Mouse (Mus musculus) splenic B cell, adult 2 months (primary cell): ENCODE measurements around the gene Pabpc4.
"Not testable (repeated sequence)": the region's sequence is repeated elsewhere in the genome, so short reads cannot be mapped to it uniquely, and the experiment has no call there.

Source experiments
- DNase-seq: peaks from one replicate; pipeline ENCODE4 v3.0.0-alpha.2; 2011; ENCODE audit warnings: low read depth, low spot score
- H3K27me3 ChIP-seq: 2 replicates; pipeline ENCODE4 v1.6.1; 2012; ENCODE audit warnings: mild to moderate bottlenecking, low read length, moderate library complexity, mixed read lengths; ENCODE audit not compliant: control insufficient read depth, poor library complexity, insufficient read depth, severe bottlenecking
- H3K36me3 ChIP-seq: 2 replicates; pipeline ENCODE4 v1.6.1; 2012; ENCODE audit warnings: mild to moderate bottlenecking, low read length, moderate library complexity, mixed read lengths; ENCODE audit not compliant: control insufficient read depth, poor library complexity, insufficient read depth, severe bottlenecking

Pabpc4 gene

DNA sequence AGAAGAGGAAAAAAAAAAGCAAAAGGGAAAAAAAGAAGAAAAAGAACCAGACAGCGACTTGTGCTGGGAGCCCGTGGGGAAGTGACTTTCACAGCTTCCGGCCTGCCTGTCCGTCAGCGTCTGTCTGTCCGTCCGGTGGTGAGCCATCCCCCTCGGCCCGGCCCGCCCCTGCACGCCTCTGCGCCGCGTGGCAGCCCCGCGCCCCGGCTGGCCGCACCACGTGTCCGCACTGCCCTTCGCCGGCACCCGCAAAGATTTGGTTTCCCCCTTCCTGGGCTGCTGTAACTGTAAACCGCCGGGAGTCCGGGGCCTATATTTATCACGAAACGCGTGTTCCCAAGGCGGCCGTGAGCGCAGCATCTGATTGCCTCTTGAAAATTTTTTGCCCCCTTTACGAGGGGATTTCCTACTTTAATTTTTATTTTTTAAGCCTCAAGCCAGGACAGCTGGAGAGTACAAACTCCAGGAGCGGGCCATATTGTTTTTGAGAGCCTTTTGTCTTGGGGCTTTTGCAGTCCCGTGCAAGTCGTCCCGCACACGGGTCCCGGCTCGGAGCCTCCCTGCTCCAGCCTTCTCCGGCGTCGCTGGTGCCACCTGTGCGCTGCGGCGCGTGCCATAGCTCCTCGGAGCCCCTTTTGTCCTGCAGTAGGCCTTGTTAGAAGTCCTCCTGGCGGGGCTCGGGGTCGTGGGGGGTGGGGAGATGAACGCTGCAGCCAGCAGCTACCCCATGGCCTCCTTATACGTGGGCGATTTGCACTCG is 20.9 kb downstream of the Pabpc4 start:
- not testable (repeated sequence) for H3K36me3 ChIP-seq, H3K27me3 ChIP-seq
- peak; percentile 42 for DNase-seq

DNA sequence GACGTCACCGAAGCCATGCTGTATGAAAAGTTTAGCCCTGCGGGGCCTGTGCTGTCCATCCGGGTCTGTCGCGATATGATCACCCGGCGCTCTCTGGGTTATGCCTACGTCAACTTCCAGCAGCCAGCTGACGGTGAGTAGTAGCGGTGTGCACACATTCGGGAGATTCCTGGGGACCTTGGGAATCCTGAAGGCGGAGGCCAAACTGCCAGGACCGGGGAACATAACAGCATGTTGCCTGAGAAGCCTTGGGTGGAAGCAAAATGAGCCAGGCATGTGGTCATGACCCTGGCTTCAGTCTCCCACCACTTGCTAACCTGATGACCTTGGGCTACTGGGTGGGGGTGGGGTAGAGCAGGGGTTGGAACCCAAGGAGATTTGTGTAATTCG is 21.5 kb downstream of the Pabpc4 start:
- not testable (repeated sequence) for H3K36me3 ChIP-seq, DNase-seq, H3K27me3 ChIP-seq

DNA sequence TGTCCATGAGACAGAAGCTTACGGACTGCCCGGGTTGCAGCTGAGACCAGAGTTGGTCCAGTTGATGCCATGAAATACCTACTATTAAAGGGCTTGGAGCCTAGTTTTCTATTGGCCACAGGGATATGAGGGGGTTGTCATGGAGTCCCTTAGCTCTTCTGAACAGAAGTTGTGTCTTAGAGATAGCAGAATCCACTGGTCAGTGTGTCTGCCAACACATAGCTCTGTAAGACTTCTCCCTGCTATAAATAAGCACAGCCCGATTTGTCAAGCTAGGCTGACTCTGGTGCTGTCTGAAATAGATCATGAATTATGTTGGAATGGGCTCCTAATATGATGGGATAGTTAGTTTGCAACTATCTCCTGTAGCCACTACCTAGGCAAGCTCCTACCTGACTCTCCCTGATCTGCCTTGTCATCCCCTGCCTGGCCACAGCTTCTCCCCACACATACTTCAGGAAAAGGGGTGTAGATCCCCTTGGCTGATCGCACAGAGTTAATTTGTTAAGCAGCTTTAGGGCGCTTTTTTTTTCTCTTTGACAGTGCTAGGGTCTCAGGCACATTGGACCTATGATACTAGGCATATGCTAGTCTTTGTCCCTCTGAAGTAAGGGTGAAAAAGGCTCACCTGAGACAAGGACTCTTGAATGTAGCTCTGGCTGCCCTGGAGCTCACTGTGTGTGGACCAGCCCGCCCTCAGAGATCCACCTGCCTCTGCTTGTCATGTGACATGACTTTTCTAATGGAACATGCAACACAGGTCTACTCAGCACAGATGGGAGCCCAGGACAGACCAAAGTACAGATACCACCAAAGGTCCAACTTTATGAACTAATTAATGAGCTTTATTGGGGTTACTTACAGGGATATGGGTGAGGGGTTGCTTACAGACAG is 22.8 kb downstream of the Pabpc4 start:
- Histone ChIP-seq H3K36me3 (peaks cover 9% of the 10 kb centered on the region), H3K27me3 (no peaks in the 10 kb centered on the region)
- DNase-seq = no peak

DNA sequence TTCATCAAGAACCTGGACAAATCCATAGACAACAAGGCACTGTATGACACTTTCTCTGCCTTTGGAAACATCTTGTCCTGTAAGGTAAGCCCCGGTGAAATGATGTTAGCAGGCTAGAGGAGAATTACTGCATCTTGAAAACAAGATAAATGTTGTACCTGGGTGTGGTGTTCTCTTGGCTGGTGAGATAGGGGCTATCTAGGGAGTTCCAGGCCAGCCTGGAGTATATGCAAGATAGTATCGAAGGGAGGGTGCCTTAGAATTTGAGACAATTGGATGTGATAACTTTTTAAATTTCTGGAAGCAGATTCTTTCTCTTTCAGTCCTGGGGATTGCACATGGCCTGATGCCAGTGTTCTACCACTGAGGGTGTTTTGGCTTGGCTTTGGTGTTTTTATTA is 24.6 kb downstream of the Pabpc4 start:
- DNase-seq = no peak
- H3K36me3 ChIP-seq = peaks cover 17% of the 10 kb centered on the region
- no peaks in the 10 kb centered on the region for H3K27me3 ChIP-seq

DNA sequence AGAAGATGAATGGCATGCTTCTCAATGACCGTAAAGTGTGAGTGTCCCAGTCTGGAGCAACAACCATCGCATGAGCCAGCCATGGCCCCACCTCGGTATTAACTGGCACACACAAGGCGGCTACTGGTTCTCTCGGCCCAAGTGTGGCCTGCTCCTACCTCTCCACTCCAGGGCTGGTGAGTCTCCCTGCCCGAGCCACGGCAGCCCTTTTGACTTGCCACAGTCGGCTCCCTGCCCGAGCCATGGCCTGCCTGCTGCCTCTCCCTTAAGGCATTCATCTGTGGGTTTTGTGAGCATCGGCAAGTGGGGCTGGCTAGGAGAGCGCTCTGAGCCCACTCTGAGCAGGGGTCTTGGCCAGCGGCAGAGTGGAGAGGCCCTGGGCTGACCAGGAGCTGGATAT is 26.9 kb downstream of the Pabpc4 start:
- Histone ChIP-seq H3K36me3 (peaks cover 28% of the 10 kb centered on the region), H3K27me3 (no peaks in the 10 kb centered on the region)
- no peak for DNase-seq

DNA sequence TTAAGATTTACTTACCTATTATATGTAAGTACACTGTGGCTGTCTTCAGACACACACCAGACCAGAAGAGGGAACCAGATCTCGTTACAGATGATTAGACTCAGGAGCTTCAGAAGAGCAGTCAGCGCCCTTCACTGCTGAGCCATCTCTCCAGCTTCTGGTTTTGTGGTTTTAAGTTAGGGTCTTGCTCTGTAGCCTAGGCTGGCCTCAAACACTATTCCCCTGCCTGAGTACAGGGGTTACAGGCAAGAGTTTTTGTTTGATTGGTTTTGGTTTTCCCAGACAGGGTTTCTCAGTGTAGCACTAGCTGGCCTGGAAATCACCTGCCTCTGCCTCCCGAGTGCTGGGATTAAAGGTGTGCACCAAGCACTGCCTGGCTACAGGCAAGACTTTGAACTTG is 30.2 kb downstream of the Pabpc4 start:
- Histone ChIP-seq H3K27me3 (no peaks in the 10 kb centered on the region), H3K36me3 (peaks cover 30% of the 10 kb centered on the region)
- no peak for DNase-seq

DNA sequence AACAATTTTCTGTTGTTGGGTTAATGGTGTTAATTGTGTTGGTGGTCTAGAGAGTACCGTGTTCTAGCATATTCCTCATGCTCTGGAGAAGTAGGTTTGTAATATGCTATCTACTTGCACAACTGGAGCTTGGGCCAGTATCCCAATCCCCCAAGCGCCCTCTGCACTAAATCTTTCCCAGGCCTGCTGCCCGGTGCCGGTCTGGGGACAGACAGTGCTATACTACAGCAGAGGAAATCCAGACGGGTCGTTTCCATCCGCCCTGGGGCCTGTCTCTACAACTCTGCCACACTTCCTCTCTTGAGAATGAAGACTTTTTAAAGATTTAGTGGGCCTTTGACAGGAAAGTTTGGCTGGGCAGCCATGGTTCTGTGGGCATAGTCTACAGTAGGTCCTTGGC is 30.8 kb downstream of the Pabpc4 start:
- peaks cover 30% of the 10 kb centered on the region for H3K36me3 ChIP-seq
- H3K27me3 ChIP-seq = no peaks in the 10 kb centered on the region
- no peak for DNase-seq

DNA sequence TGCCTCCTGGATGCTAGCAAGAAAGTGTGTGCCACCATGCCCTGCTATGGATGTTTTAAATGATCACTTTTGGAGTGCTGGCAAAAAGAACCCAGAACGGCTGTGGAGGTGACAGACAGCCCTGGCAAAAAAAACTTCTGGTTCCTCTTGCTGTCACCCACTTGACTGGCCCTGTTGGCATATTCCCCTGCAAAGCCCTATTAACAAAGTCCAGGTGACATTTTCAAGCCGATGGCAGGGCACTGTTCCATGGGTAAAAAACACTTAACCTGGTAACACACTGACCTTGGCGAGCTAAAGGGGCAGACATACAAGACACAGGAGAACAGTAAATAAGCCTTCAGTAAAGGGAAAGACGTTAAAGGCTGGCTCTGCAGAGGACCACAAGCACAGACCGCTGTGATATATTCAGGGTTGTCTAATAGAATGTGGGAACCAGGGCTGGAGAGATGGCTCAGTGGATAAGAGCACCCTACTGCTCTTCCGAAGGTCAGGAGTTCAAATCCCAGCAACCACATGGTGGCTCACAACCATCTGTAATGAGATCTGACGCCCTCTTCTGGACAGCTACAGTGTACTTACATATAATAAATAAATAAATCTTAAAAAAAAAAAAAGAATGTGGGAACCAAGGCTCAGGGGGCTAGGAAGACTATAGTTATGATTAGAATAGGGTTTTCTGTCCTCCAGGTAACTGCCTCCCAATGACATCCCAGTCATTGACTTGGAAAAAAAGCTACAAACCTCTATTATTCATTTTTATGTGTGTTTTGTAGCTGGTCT is 31.7 kb downstream of the Pabpc4 start:
- Histone ChIP-seq H3K36me3 (peaks cover 28% of the 10 kb centered on the region), H3K27me3 (no peaks in the 10 kb centered on the region)
- DNase-seq = no peak

DNA sequence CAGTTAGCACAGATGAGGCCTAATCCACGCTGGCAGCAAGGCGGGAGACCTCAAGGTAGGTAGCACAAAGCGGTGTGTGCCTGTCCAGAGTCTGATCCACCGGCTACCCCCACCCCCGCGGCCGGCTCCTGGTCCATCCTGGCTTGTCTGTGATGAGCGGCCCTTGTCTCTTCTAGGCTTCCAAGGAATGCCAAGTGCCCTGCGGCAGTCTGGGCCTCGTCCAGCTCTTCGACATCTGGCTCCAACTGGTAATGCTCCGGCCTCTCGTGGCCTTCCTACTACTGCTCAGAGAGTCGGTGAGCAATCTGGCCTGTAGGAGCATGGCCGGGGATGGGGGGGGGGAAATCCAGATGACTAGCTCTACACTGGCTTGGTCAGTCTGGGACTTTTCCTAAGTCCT is 32.9 kb downstream of the Pabpc4 start:
- not testable (repeated sequence) for DNase-seq, H3K27me3 ChIP-seq
- peaks cover 24% of the 10 kb centered on the region for H3K36me3 ChIP-seq

DNA sequence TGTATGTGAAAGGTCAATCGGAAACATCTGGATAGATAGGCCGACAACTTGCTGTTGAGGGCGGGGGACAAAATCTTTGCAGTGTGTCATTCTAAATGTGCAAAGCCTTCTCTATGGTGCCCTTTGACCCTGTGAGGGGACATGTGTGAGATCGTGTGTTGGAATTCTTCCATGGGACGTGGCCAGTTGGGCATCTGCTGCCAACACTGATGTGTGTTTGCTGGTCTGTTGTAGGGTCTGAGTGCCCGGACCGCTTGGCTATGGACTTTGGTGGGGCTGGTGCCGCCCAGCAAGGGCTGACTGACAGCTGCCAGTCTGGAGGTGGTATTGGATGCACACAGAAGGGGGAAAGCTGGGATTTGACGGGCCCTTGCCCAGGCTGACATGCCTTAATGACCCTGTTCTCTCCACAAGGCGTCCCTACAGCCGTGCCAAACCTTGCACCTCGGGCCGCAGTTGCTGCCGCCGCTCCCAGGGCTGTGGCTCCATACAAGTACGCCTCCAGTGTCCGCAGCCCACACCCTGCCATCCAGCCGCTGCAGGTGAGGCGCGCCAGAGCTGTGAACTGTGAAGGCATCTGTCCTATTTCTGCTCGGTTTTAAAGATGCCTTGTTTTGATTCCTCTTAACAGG is 33.5 kb downstream of the Pabpc4 start:
- no peak for DNase-seq
- Histone ChIP-seq H3K27me3 (no peaks in the 10 kb centered on the region), H3K36me3 (peaks cover 24% of the 10 kb centered on the region)

DNA sequence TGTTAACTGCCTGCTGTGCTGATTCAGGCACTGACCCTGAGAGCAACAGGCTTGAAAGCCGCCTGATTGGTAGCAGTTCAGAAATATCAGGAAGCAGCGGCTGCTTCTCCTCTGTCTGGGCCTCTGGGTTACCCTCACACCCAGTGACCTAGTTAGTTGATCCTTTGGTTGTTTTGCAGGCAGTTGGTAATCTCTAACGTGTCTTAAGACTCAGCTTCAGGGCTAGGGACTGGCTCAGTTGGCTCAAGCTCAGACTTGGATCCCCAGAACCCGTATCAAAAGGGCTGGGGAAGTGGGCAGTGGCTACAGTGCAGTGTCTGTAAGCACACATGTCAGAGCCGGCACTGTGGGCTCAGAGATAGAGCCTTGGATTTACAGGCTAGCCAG is 34.0 kb downstream of the Pabpc4 start:
- no peaks in the 10 kb centered on the region for H3K27me3 ChIP-seq
- no peak for DNase-seq
- peaks cover 20% of the 10 kb centered on the region for H3K36me3 ChIP-seq

DNA sequence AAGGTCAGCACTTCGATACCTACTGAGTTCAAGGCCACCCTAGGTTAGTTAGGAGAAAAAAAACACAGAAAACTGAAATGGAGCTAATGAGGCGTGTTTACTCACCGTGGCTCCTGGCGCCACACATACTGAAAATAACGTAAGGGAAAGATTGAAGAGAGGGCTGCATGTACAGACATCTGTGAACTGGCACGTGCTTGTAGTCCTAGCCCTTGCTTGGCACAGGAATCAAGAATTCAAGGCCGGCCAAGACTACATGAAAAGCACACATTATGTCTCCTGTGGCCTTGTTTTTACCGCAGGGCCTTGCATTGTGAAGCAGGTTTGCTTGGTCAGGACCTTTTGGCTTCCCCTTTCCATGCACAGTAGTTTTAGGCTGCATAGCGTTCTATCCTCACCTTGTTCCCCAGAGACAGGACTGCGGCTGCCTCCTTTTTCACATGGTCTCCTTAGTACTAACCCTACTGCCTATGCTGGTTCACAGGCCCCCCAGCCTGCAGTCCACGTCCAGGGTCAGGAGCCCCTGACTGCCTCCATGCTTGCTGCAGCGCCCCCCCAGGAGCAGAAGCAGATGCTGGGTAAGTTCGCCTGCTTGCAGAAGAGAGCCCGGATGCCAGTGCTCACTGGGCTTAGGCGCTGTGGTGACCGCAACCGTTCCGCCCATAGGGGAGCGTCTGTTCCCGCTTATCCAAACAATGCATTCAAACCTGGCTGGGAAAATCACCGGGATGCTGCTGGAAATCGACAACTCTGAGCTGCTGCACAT is 35.2 kb downstream of the Pabpc4 start:
- H3K27me3 ChIP-seq = no peaks in the 10 kb centered on the region
- no peak for DNase-seq

DNA sequence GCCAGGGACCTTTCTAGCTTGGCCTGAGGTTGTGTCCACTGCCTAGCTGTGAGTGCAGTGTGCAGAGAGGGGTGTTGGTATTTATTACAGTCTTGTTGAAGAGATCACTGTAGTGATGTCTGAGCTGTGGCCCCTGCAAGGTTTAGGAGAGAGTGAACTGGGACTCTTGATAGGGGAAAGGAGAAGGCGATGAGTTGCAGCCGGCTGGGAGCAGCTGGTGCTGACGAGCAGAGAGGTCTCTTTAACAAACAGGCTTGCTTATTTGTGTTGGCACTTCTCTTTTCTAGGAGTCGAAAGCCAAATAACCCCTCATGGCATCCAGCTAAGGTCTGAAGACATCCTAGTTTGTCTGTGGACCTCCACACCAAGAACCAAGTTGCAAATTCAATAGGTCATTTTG is 36.1 kb downstream of the Pabpc4 start:
- H3K27me3 ChIP-seq = no peaks in the 10 kb centered on the region
- DNase-seq = no peak
- H3K36me3 ChIP-seq = peaks cover 11% of the 10 kb centered on the region

More for the DNA sequence above, 35.2 kb downstream of the Pabpc4 start:
- H3K36me3 ChIP-seq = peaks cover 13% of the 10 kb centered on the region
